Mouse (Mus musculus) MEL (cell line): ENCODE measurements around the gene Ccdc120. TPM values are rescaled to one million over a fixed set of nuclear protein-coding genes. Genes with fewer than 3 reads are reported as not detected.

Source experiments
- DNase-seq: peaks from one replicate; pipeline ENCODE4 v3.0.0; 2011; ENCODE audit warnings: low read depth, low spot score
- H3K27ac ChIP-seq: 2 replicates; pipeline ENCODE4 v1.5.1; 2012; ENCODE audit warnings: low read depth, mild to moderate bottlenecking, control low read depth, low read length, moderate library complexity; ENCODE audit not compliant: control insufficient read depth
- H3K27me3 ChIP-seq, 2 experiments: fragments of 150-350 bp in 1 of 2; sonication (generic) in 1 of 2; 2 replicates each; pipeline ENCODE4 v1.6.1; 2012; ENCODE audit warnings: low read length in 2 of 2, mild to moderate bottlenecking in 2 of 2, improper control_type of control experiment in 1 of 2, moderate library complexity in 1 of 2; ENCODE audit not compliant: insufficient read depth in 2 of 2, control insufficient read depth in 1 of 2
- H3K36me3 ChIP-seq, 2 experiments: 2 replicates each; pipeline ENCODE4 v1.6.1; 2012 to 2014; ENCODE audit warnings: low read length in 2 of 2, improper control_type of control experiment in 1 of 2, inconsistent platforms in 1 of 2, mild to moderate bottlenecking in 1 of 2; ENCODE audit not compliant: insufficient read depth in 2 of 2, control insufficient read depth in 1 of 2
- H3K4me1 ChIP-seq, 2 experiments: fragments of 150-350 bp in 1 of 2; sonication (generic) in 1 of 2; 2 replicates each; pipeline ENCODE4 v1.6.1; 2012; ENCODE audit warnings: low read length in 2 of 2, improper control_type of control experiment in 1 of 2, mild to moderate bottlenecking in 1 of 2; ENCODE audit not compliant: insufficient read depth in 2 of 2, control insufficient read depth in 1 of 2
- H3K4me3 ChIP-seq, 2 experiments: fragments of 150-350 bp in 1 of 2; sonication (generic) in 1 of 2; 2 replicates each; pipeline ENCODE4 v1.5.1; 2012; ENCODE audit warnings: low read depth in 2 of 2, low read length in 2 of 2, mild to moderate bottlenecking in 2 of 2, moderate library complexity in 2 of 2, control low read depth in 1 of 2, improper control_type of control experiment in 1 of 2; ENCODE audit not compliant: control insufficient read depth in 1 of 2, insufficient read depth in 1 of 2
- H3K79me2 ChIP-seq: 2 replicates; pipeline ENCODE4 v1.6.1; 2012; ENCODE audit warnings: mild to moderate bottlenecking, low read length, moderate library complexity; ENCODE audit not compliant: control insufficient read depth, poor library complexity, insufficient read depth
- H3K9ac ChIP-seq: 2 replicates; pipeline ENCODE4 v1.6.1; 2012; ENCODE audit warnings: low read depth, mild to moderate bottlenecking, control low read depth, low read length, moderate library complexity; ENCODE audit not compliant: control insufficient read depth, poor library complexity, severe bottlenecking
- H3K9me3 ChIP-seq: fragments of 150-350 bp; sonication (generic); replicated peaks from 2 replicates; pipeline ENCODE4 v1.6.1; 2012; ENCODE audit warnings: mild to moderate bottlenecking, low read length, improper control_type of control experiment, moderate library complexity; ENCODE audit not compliant: insufficient read depth
- BHLHE40 ChIP-seq: IDR thresholded peaks from 2 replicates; pipeline ENCODE4 v1.6.1; 2012; ENCODE audit warnings: low read depth, mild to moderate bottlenecking, inconsistent platforms, low read length, improper control_type of control experiment, borderline replicate concordance
- CHD1 ChIP-seq: IDR thresholded peaks from 2 replicates; pipeline ENCODE4 v1.6.1; 2012; ENCODE audit warnings: low read depth, mild to moderate bottlenecking, inconsistent platforms, low read length, improper control_type of control experiment
- CHD2 ChIP-seq: IDR thresholded peaks from 2 replicates; pipeline ENCODE4 v1.6.1; 2011; ENCODE audit warnings: low read length, improper control_type of control experiment
- CTCF ChIP-seq, 3 experiments: IDR thresholded peaks in 2 of 3; conservative IDR thresholded peaks in 1 of 3; 2 replicates each; pipeline ENCODE4 v1.5.1; 2011 to 2012; ENCODE audit warnings: low read length in 3 of 3, low read depth in 2 of 3, mild to moderate bottlenecking in 2 of 3, improper control_type of control experiment in 1 of 3, inconsistent platforms in 1 of 3, mixed read lengths in 1 of 3, moderate library complexity in 1 of 3; ENCODE audit not compliant: control insufficient read depth in 1 of 3, insufficient read depth in 1 of 3, poor library complexity in 1 of 3, severe bottlenecking in 1 of 3
- E2F4 ChIP-seq: IDR thresholded peaks from 2 replicates; pipeline ENCODE4 v1.6.1; 2011; ENCODE audit warnings: low read depth, low read length, improper control_type of control experiment, borderline replicate concordance
- ELF1 ChIP-seq: IDR thresholded peaks from 2 replicates; pipeline ENCODE4 v1.6.1; 2014; ENCODE audit warnings: low read depth, mild to moderate bottlenecking, inconsistent platforms, low read length, improper control_type of control experiment, moderate library complexity
- EP300 ChIP-seq, 2 experiments: IDR thresholded peaks; 2 replicates each; pipeline ENCODE4 v1.6.1; 2011; ENCODE audit warnings: improper control_type of control experiment in 2 of 2, low read length in 2 of 2, low read depth in 1 of 2, mild to moderate bottlenecking in 1 of 2
- ETS1 ChIP-seq: IDR thresholded peaks from 2 replicates; pipeline ENCODE4 v1.6.1; 2012; ENCODE audit warnings: low read depth, mild to moderate bottlenecking, inconsistent platforms, low read length, improper control_type of control experiment, moderate library complexity
- GABPA ChIP-seq: IDR thresholded peaks from 2 replicates; pipeline ENCODE4 v1.6.1; 2012; ENCODE audit warnings: low read depth, mild to moderate bottlenecking, inconsistent platforms, low read length, improper control_type of control experiment, moderate library complexity
- GATA1 ChIP-seq: IDR thresholded peaks from 2 replicates; pipeline ENCODE4 v1.6.1; 2011; ENCODE audit warnings: low read depth, low read length, improper control_type of control experiment
- HCFC1 ChIP-seq: IDR thresholded peaks from 2 replicates; pipeline ENCODE4 v1.6.1; 2012; ENCODE audit warnings: low read depth, mild to moderate bottlenecking, inconsistent platforms, low read length, improper control_type of control experiment, moderate library complexity
- JUND ChIP-seq: IDR thresholded peaks from 2 replicates; pipeline ENCODE4 v1.6.1; 2011; ENCODE audit warnings: low read depth, mild to moderate bottlenecking, improper control_type of control experiment, low read length
- KAT2A ChIP-seq: conservative IDR thresholded peaks from 2 replicates; pipeline ENCODE4 v1.6.1; 2012; ENCODE audit warnings: low read depth, low read length, improper control_type of control experiment, inconsistent platforms
- MAFK ChIP-seq: IDR thresholded peaks from 2 replicates; pipeline ENCODE4 v1.6.1; 2011; ENCODE audit warnings: low read depth, mild to moderate bottlenecking, low read length, improper control_type of control experiment, borderline replicate concordance
- MAX ChIP-seq: IDR thresholded peaks from 2 replicates; pipeline ENCODE4 v1.6.1; 2011; ENCODE audit warnings: low read length, improper control_type of control experiment
- MEF2A ChIP-seq: IDR thresholded peaks from 2 replicates; pipeline ENCODE4 v1.6.1; 2014; ENCODE audit warnings: low read depth, mild to moderate bottlenecking, inconsistent platforms, low read length, improper control_type of control experiment; ENCODE audit not compliant: poor library complexity, insufficient replicate concordance, severe bottlenecking; ENCODE audit errors: extremely low read depth
- MXI1 ChIP-seq: IDR thresholded peaks from 2 replicates; pipeline ENCODE4 v1.6.1; 2011; ENCODE audit warnings: mild to moderate bottlenecking, low read depth, low read length, improper control_type of control experiment
- MYB ChIP-seq: IDR thresholded peaks from 2 replicates; pipeline ENCODE4 v1.6.1; 2011; ENCODE audit warnings: mild to moderate bottlenecking, low read depth, low read length, improper control_type of control experiment
- MYC ChIP-seq: IDR thresholded peaks from 2 replicates; pipeline ENCODE4 v1.6.1; 2011; ENCODE audit warnings: low read depth, mild to moderate bottlenecking, low read length, improper control_type of control experiment, moderate library complexity
- NELFE ChIP-seq: IDR thresholded peaks from 2 replicates; pipeline ENCODE4 v1.6.1; 2011; ENCODE audit warnings: low read depth, low read length, improper control_type of control experiment
- NRF1 ChIP-seq: IDR thresholded peaks from 2 replicates; pipeline ENCODE4 v1.6.1; 2014; ENCODE audit warnings: low read depth, mild to moderate bottlenecking, inconsistent platforms, low read length, improper control_type of control experiment, moderate library complexity; ENCODE audit not compliant: poor library complexity, insufficient read depth, severe bottlenecking
- POLR2A ChIP-seq, 2 experiments: IDR thresholded peaks; 2 replicates each; pipeline ENCODE4 v1.6.1; 2011 to 2012; ENCODE audit warnings: low read length in 2 of 2, mild to moderate bottlenecking in 2 of 2, control low read depth in 1 of 2, improper control_type of control experiment in 1 of 2, low read depth in 1 of 2, moderate library complexity in 1 of 2; ENCODE audit not compliant: control insufficient read depth in 1 of 2, insufficient read depth in 1 of 2, poor library complexity in 1 of 2
- POLR2AphosphoS2 ChIP-seq: IDR thresholded peaks from 2 replicates; pipeline ENCODE4 v1.6.1; 2011; ENCODE audit warnings: low read length, improper control_type of control experiment
- POLR2AphosphoS5 ChIP-seq: IDR thresholded peaks from 2 replicates; pipeline ENCODE4 v1.6.1; 2012; ENCODE audit warnings: low read depth, borderline replicate concordance, mild to moderate bottlenecking, inconsistent platforms, low read length, moderate library complexity, mixed read lengths
- RAD21 ChIP-seq: IDR thresholded peaks from 2 replicates; pipeline ENCODE4 v1.6.1; 2011; ENCODE audit warnings: mild to moderate bottlenecking, low read depth, low read length, improper control_type of control experiment
- RCOR1 ChIP-seq: IDR thresholded peaks from 2 replicates; pipeline ENCODE4 v1.6.1; 2012; ENCODE audit warnings: low read depth, mild to moderate bottlenecking, inconsistent platforms, low read length, improper control_type of control experiment
- SIN3A ChIP-seq: IDR thresholded peaks from 2 replicates; pipeline ENCODE4 v1.6.1; 2012; ENCODE audit warnings: low read length, improper control_type of control experiment, inconsistent platforms
- SMC3 ChIP-seq: IDR thresholded peaks from 2 replicates; pipeline ENCODE4 v1.6.1; 2011; ENCODE audit warnings: low read depth, low read length, improper control_type of control experiment
- TAL1 ChIP-seq: IDR thresholded peaks from 2 replicates; pipeline ENCODE4 v1.6.1; 2012; ENCODE audit warnings: mild to moderate bottlenecking, inconsistent platforms, low read length, moderate library complexity, mixed read lengths
- TBP ChIP-seq: IDR thresholded peaks from 2 replicates; pipeline ENCODE4 v1.8.0; 2011; ENCODE audit warnings: low read depth, low read length, improper control_type of control experiment
- TCF12 ChIP-seq: IDR thresholded peaks from 2 replicates; pipeline ENCODE4 v1.6.1; 2014; ENCODE audit warnings: low read depth, mild to moderate bottlenecking, inconsistent platforms, low read length, improper control_type of control experiment, moderate library complexity
- UBTF ChIP-seq: IDR thresholded peaks from 2 replicates; pipeline ENCODE4 v1.6.1; 2012; ENCODE audit warnings: low read depth, mild to moderate bottlenecking, inconsistent platforms, low read length, improper control_type of control experiment, moderate library complexity, borderline replicate concordance; ENCODE audit not compliant: insufficient read depth
- USF1 ChIP-seq: IDR thresholded peaks from 2 replicates; pipeline ENCODE4 v1.6.1; 2014; ENCODE audit warnings: low read depth, mild to moderate bottlenecking, inconsistent platforms, low read length, improper control_type of control experiment, moderate library complexity
- USF2 ChIP-seq, 2 experiments: IDR thresholded peaks; 2 replicates each; pipeline ENCODE4 v1.6.1; 2011 to 2012; ENCODE audit warnings: improper control_type of control experiment in 2 of 2, low read length in 2 of 2, borderline replicate concordance in 1 of 2, inconsistent platforms in 1 of 2, low read depth in 1 of 2, mild to moderate bottlenecking in 1 of 2; ENCODE audit not compliant: insufficient read depth in 1 of 2
- ZC3H11A ChIP-seq: IDR thresholded peaks from 2 replicates; pipeline ENCODE4 v1.6.1; 2012; ENCODE audit warnings: low read depth, mild to moderate bottlenecking, inconsistent platforms, low read length, improper control_type of control experiment
- ZKSCAN1 ChIP-seq: IDR thresholded peaks from 2 replicates; pipeline ENCODE4 v1.6.1; 2012; ENCODE audit warnings: low read depth, mild to moderate bottlenecking, inconsistent platforms, low read length, improper control_type of control experiment, moderate library complexity
- ZMIZ1 ChIP-seq: IDR thresholded peaks from 2 replicates; pipeline ENCODE4 v1.6.1; 2012; ENCODE audit warnings: low read depth, mild to moderate bottlenecking, inconsistent platforms, low read length, improper control_type of control experiment, moderate library complexity
- ZNF384 ChIP-seq: IDR thresholded peaks from 2 replicates; pipeline ENCODE4 v1.6.1; 2012; ENCODE audit warnings: low read depth, mild to moderate bottlenecking, inconsistent platforms, low read length, improper control_type of control experiment
- polyA plus RNA-seq, 2 experiments: library from polyadenylated mRNA; stranded (reverse) in 1 of 2; unstranded in 1 of 2; fragments of >175 nt in 1 of 2; fragments of >200 nt in 1 of 2; gene quantifications; 2 replicates each; pipeline versions ENCODE4 v1.2.1 to v1.2.4; 2012; ENCODE audit warnings: low replicate concordance in 2 of 2, low read depth in 1 of 2; ENCODE audit not compliant: insufficient read length in 2 of 2, insufficient read depth in 1 of 2, missing spikeins in 1 of 2
- total RNA-seq: library from RNA; depleted of rRNA; stranded (reverse); fragments of 300-350 nt; gene quantifications from 2 replicates; pipeline ENCODE4 v1.2.3, GENCODE M21; 2012

The Ccdc120 gene
- total and polyA plus RNA-seq, 3 experiments = 3.9 to 12.2 TPM; not detected in 1

GRCm38 (mm10) chrX:7793361-7793760 lies 42.7 kb upstream of the Ccdc120 start:
- H3K79me2 ChIP-seq = peaks cover 12% of the 10 kb centered on the region
- H3K36me3 ChIP-seq = peaks cover 0 to 17% of the 10 kb centered on the region in 2 experiments; a peak in 2 of 4 replicates
- no peak overlapping the region for H3K27ac ChIP-seq
- H3K27me3 ChIP-seq = no peaks in the 10 kb centered on the region
- no peaks in the 10 kb centered on the region for H3K9me3 ChIP-seq
- no peak overlapping the region for H3K4me3 ChIP-seq
- peak; percentile 80 for DNase-seq
- no peak overlapping the region for H3K9ac ChIP-seq
- peaks cover 3 to 12% of the 10 kb centered on the region in 2 experiments; a peak in 3 of 4 replicates for H3K4me1 ChIP-seq
- TF ChIP-seq POLR2AphosphoS5 (no peak), ZKSCAN1 (no peak), CTCF (IDR thresholded peaks at IDR 0.05 in 2 of 3, conservative IDR thresholded peaks at IDR 0.05 in 1 of 3; ENCODE audit: control insufficient read depth in 1 of 3, insufficient read depth in 1 of 3, low read depth in 2 of 3, low read length in 3 of 3, poor library complexity in 1 of 3, severe bottlenecking in 1 of 3) (peak; percentile 45 to 79 (median 76)), UBTF (no peak), POLR2AphosphoS2 (no peak), MEF2A (no peak), MXI1 (no peak), MAX (no peak), TAL1 (no peak), BHLHE40 (no peak), MYB (no peak), TBP (no peak), ELF1 (no peak), ZMIZ1 (no peak), MAFK (no peak), JUND (no peak), ZC3H11A (peak; percentile 77), MYC (peak; percentile 28; the same call in 1 of the 2 replicates), KAT2A (no peak), USF1 (no peak), RAD21 (peak; percentile 72), ZNF384 (peak; percentile 82), RCOR1 (no peak), EP300 (IDR thresholded peaks at IDR 0.05; ENCODE audit: low read depth in 1 of 2, low read length in 2 of 2) (no peak), TCF12 (no peak), SMC3 (peak; percentile 78), E2F4 (no peak), ETS1 (no peak), HCFC1 (no peak), GATA1 (no peak), POLR2A (IDR thresholded peaks at IDR 0.05; ENCODE audit: control insufficient read depth in 1 of 2, insufficient read depth in 1 of 2, low read depth in 1 of 2, low read length in 2 of 2, poor library complexity in 1 of 2) (no peak), GABPA (no peak), USF2 (IDR thresholded peaks at IDR 0.05; ENCODE audit: borderline replicate concordance in 1 of 2, insufficient read depth in 1 of 2, low read depth in 1 of 2, low read length in 2 of 2) (no peak), CHD2 (no peak), SIN3A (no peak), CHD1 (no peak), NRF1 (no peak), NELFE (no peak)
